8 mouse cellular contexts compared by ENCODE assay signal in genomic region chr15:30927632-30928031, GRCm38 (mm10).
A peak's percentile ranks its signal among the peaks of the same experiment; 100 is the strongest.
DNase-seq lines count a peak whose midpoint lies in the region; ATAC-seq and TF ChIP-seq lines count a peak whose summit lies in the region.

No protein-coding gene starts in this region.

- ATAC-seq in cerebellum, adult (ENCODE audit: insufficient number of reproducible peaks, low FRiP score, low TSS enrichment) = no peak
- ATAC-seq in liver, embryonic 14.5 days (ENCODE audit: insufficient read depth) = no peak
- ATAC-seq in liver, embryonic 12.5 days = no peak

- TF ChIP-seq CTCF in liver, embryonic 14.5 days (IDR thresholded peaks at IDR 0.05; ENCODE audit: low read depth) = peak; percentile 36

- H3K4me2 ChIP-seq in liver, embryonic 14.5 days (ENCODE audit: low read depth) = no peak overlapping the region
- no peak overlapping the region for H3K4me2 ChIP-seq in liver, embryonic 12.5 days

- no peaks in the 10 kb centered on the region for H3K9me3 ChIP-seq in liver, embryonic 14.5 days (ENCODE audit: control insufficient read depth, low read length)
- H3K9me3 ChIP-seq in liver, embryonic 12.5 days (replicated peaks) = no peaks in the 10 kb centered on the region

- no peak overlapping the region for H3K4me3 ChIP-seq in liver, embryonic 14.5 days (ENCODE audit: insufficient read depth in 1 of 2, low read depth in 2 of 2, low read length in 2 of 2)
- no peak overlapping the region for H3K4me3 ChIP-seq in liver, embryonic 12.5 days

- no peaks in the 10 kb centered on the region for H3K4me1 ChIP-seq in liver, embryonic 14.5 days (replicated peaks; ENCODE audit: control insufficient read depth in 2 of 2, insufficient read depth in 2 of 2, low read length in 1 of 2)
- H3K4me1 ChIP-seq in liver, embryonic 12.5 days = no peaks in the 10 kb centered on the region

- H3K36me3 ChIP-seq in liver, embryonic 14.5 days (replicated peaks; ENCODE audit: control insufficient read depth, insufficient read depth, low read depth) = no peaks in the 10 kb centered on the region
- H3K36me3 ChIP-seq in liver, embryonic 12.5 days = no peaks in the 10 kb centered on the region

- H3K27me3 ChIP-seq in liver, embryonic 14.5 days (ENCODE audit: control insufficient read depth, insufficient read depth, low read length) = no peaks in the 10 kb centered on the region
- H3K27me3 ChIP-seq in liver, embryonic 12.5 days (replicated peaks) = no peaks in the 10 kb centered on the region

- DNase-seq in cerebellum, postnatal 36 days = peak; percentile 24 to 38
- no peak for DNase-seq in liver, embryonic 14.5 days (ENCODE audit: low read depth in 3 of 3, low spot score in 3 of 3)
- DNase-seq in adipocyte (ENCODE audit: low spot score) = peak; percentile 22
- DNase-seq in kidney, postnatal 10 days = peak; percentile 56
- DNase-seq in thymus, postnatal 4 days = peak; percentile 59
- DNase-seq in natural killer cell, adult 2 months (ENCODE audit: low spot score in 2 of 2) = no peak

- TF ChIP-seq EP300 in liver, embryonic 14.5 days (IDR thresholded peaks at IDR 0.05; ENCODE audit: low read depth) = no peak

- no peak overlapping the region for H3K27ac ChIP-seq in liver, embryonic 14.5 days
- H3K27ac ChIP-seq in liver, embryonic 12.5 days = no peak overlapping the region

- WGBS in liver, embryonic 14.5 days (ENCODE audit: insufficient replicate concordance) = 37% methylated on average over 7 of the region's 7 CpGs
- 46% methylated on average over 7 of the region's 7 CpGs for WGBS in liver, embryonic 12.5 days (ENCODE audit: insufficient replicate concordance)

- H3K9ac ChIP-seq in liver, embryonic 14.5 days (replicated peaks) = no peak overlapping the region
- H3K9ac ChIP-seq in liver, embryonic 12.5 days = no peak overlapping the region

Comparison
In these comparisons a context has a peak if more than half of its experiments do, and no peak if none do; other contexts are left out.
1. DNase-seq: peak in cerebellum, postnatal 36 days (2 of 2), adipocyte (single experiment), kidney, postnatal 10 days (single experiment) and thymus, postnatal 4 days (single experiment); none in liver, embryonic 14.5 days (0 of 3) and natural killer cell, adult 2 months (0 of 2).